Mouse (Mus musculus) lung, postnatal 0 days (tissue): ENCODE data around the gene Nr6a1. TPM values are rescaled to one million over a fixed set of nuclear protein-coding genes. Genes with fewer than 3 reads are reported as not detected.
A peak's percentile ranks its signal among the peaks of the same experiment; 100 is the strongest.

Experiments
- ATAC-seq: fragments of 200-750 bp; cut with Nextera tagmentation; 2 replicates; pipeline ENCODE4 v1.8.0; 2017; ENCODE audit warnings: moderate library complexity
- DNase-seq: peaks from one replicate; pipeline ENCODE4 v3.0.0-alpha.2; 2016; ENCODE audit warnings: low spot score
- H3K27ac ChIP-seq: fragments of 300-500 bp; sonication (generic); 2 replicates; pipeline ENCODE4 v1.5.1; 2014; ENCODE audit warnings: antibody characterized with exemption, mild to moderate bottlenecking, low read length, mixed read lengths
- H3K27me3 ChIP-seq: fragments of 300-500 bp; sonication (generic); replicated peaks from 2 replicates; pipeline ENCODE4 v1.6.1; 2014; ENCODE audit warnings: low read length, mixed read lengths; ENCODE audit not compliant: insufficient read depth
- H3K36me3 ChIP-seq: fragments of 300-500 bp; sonication (generic); 2 replicates; pipeline ENCODE4 v1.6.1; 2014; ENCODE audit warnings: low read length, mixed read lengths; ENCODE audit not compliant: insufficient read depth
- H3K4me1 ChIP-seq: fragments of 300-500 bp; sonication (generic); 2 replicates; pipeline ENCODE4 v1.6.1; 2014; ENCODE audit warnings: antibody characterized with exemption, low read depth, low read length, mixed read lengths; ENCODE audit not compliant: insufficient read depth
- H3K4me2 ChIP-seq: fragments of 300-500 bp; sonication (generic); replicated peaks from 2 replicates; pipeline ENCODE4 v1.6.1; 2014; ENCODE audit warnings: low read depth, mild to moderate bottlenecking, low read length, moderate library complexity, mixed read lengths
- H3K4me3 ChIP-seq: fragments of 300-500 bp; sonication (generic); 2 replicates; pipeline ENCODE4 v1.5.1; 2014; ENCODE audit warnings: low read depth, low read length
- H3K9ac ChIP-seq: fragments of 300-500 bp; sonication (generic); replicated peaks from 2 replicates; pipeline ENCODE4 v1.6.1; 2014; ENCODE audit warnings: low read depth, mild to moderate bottlenecking
- H3K9me3 ChIP-seq: fragments of 300-500 bp; sonication (generic); 2 replicates; pipeline ENCODE4 v1.6.1; 2016; ENCODE audit warnings: low read length, mixed read lengths
- CTCF ChIP-seq: IDR thresholded peaks from 2 replicates; pipeline ENCODE4 v1.5.1; 2016; ENCODE audit warnings: antibody characterized with exemption, mild to moderate bottlenecking
- EP300 ChIP-seq: IDR thresholded peaks from 2 replicates; pipeline ENCODE4 v1.6.1; 2016; ENCODE audit warnings: antibody characterized with exemption, mild to moderate bottlenecking, control low read depth
- WGBS: fragments of 180-500 bp; shearing (Covaris S2); extraction: QIAGEN DNeasy Blood & Tissue Kit; methylation state at CpG from one replicate; pipeline ENCODE4 v1.1.7; 2014; 5-methylcytosine and 5-hydroxymethylcytosine counted together
- polyA plus RNA-seq: library from polyadenylated mRNA; unstranded; fragments of >200 nt; fragmentation: Nextera tagmentation; extraction: Ambion mirVana; gene quantifications from 2 replicates; pipeline ENCODE4 v1.2.1, GENCODE M21; 2015

Nr6a1 gene
- polyA plus RNA-seq, 1 experiment from 2014 or later, result 0.53 TPM

GRCm38 (mm10) chr2:38691542-38691941 lies 235.9 kb downstream of the Nr6a1 start:
- H3K9me3 ChIP-seq, result no peaks in the 10 kb centered on the region
- no peaks in the 10 kb centered on the region for H3K27me3 ChIP-seq
- no peaks in the 10 kb centered on the region for H3K4me1 ChIP-seq
- no peak overlapping the region for H3K4me3 ChIP-seq
- ATAC-seq (no peak), DNase-seq (peak; percentile 40)
- H3K36me3 ChIP-seq, result no peaks in the 10 kb centered on the region
- no peak overlapping the region for H3K27ac ChIP-seq
- TF ChIP-seq CTCF (peak; percentile 70), EP300 (no peak)
- H3K9ac ChIP-seq, result no peak overlapping the region
- no peak overlapping the region for H3K4me2 ChIP-seq
- 12% methylated on average over 8 of the region's 8 CpGs for WGBS

- DNase-seq, result no peak
- Histone ChIP-seq H3K4me2 (no peak overlapping the region), H3K36me3 (no peaks in the 10 kb centered on the region), H3K27ac (no peak overlapping the region), H3K27me3 (no peaks in the 10 kb centered on the region), H3K9me3 (no peaks in the 10 kb centered on the region), H3K9ac (no peak overlapping the region), H3K4me3 (no peak overlapping the region), H3K4me1 (no peaks in the 10 kb centered on the region)
- TF ChIP-seq EP300, result no peak
- TF ChIP-seq CTCF, result no peak
- 70% methylated on average over 1 of the region's 1 CpGs for WGBS
- ATAC-seq, result no peak
These were observed 237.6 kb downstream of the Nr6a1 start for GRCm38 (mm10) chr2:38689881-38690280.

GRCm38 (mm10) chr2:38688791-38689520 lies 238.5 kb downstream of the Nr6a1 start:
- TF ChIP-seq CTCF, result peak; percentile 64
- TF ChIP-seq EP300, result no peak
- H3K27me3 ChIP-seq, result no peaks in the 10 kb centered on the region
- peak overlapping the region; percentile 48 for H3K4me2 ChIP-seq
- DNase-seq, result peak; percentile 30
- H3K4me3 ChIP-seq, result 0 out of 2 replicates have a peak overlapping the region, but pooled peaks have one; percentile 8
- H3K4me1 ChIP-seq, result no peaks in the 10 kb centered on the region
- WGBS, result 6% methylated on average over 20 of the region's 29 CpGs
- H3K9me3 ChIP-seq, result no peaks in the 10 kb centered on the region
- no peak overlapping the region for H3K9ac ChIP-seq
- H3K36me3 ChIP-seq, result no peaks in the 10 kb centered on the region
- peak; percentile 51 for ATAC-seq
- no peak overlapping the region for H3K27ac ChIP-seq

GRCm38 (mm10) chr2:38685746-38686145 lies 241.7 kb downstream of the Nr6a1 start:
- WGBS, result 68% methylated on average over 3 of the region's 3 CpGs
- no peak overlapping the region for H3K9ac ChIP-seq
- DNase-seq (no peak), ATAC-seq (no peak)
- no peak overlapping the region for H3K4me3 ChIP-seq
- H3K9me3 ChIP-seq, result no peaks in the 10 kb centered on the region
- H3K27me3 ChIP-seq, result no peaks in the 10 kb centered on the region
- no peak for TF ChIP-seq EP300
- H3K36me3 ChIP-seq, result no peaks in the 10 kb centered on the region
- no peak overlapping the region for H3K4me2 ChIP-seq
- no peak overlapping the region for H3K27ac ChIP-seq
- no peaks in the 10 kb centered on the region for H3K4me1 ChIP-seq

- H3K27ac ChIP-seq, result no peak overlapping the region
- ATAC-seq, result no peak
- 66% methylated on average over 5 of the region's 5 CpGs for WGBS
These were observed 244.4 kb downstream of the Nr6a1 start for GRCm38 (mm10) chr2:38683083-38683482.

GRCm38 (mm10) chr2:38682209-38682608 lies 245.3 kb downstream of the Nr6a1 start:
- no peak overlapping the region for H3K4me3 ChIP-seq
- no peak overlapping the region for H3K9ac ChIP-seq

More at GRCm38 (mm10) chr2:38683083-38683482, 244.4 kb downstream of the Nr6a1 start:
- Histone ChIP-seq H3K9ac (no peak overlapping the region), H3K4me2 (no peak overlapping the region), H3K36me3 (no peaks in the 10 kb centered on the region), H3K4me3 (no peak overlapping the region), H3K27me3 (no peaks in the 10 kb centered on the region), H3K4me1 (no peaks in the 10 kb centered on the region), H3K9me3 (no peaks in the 10 kb centered on the region)
- TF ChIP-seq EP300 (no peak), CTCF (no peak)
- no peak for DNase-seq

More at GRCm38 (mm10) chr2:38682209-38682608, 245.3 kb downstream of the Nr6a1 start:
- no peak overlapping the region for H3K27ac ChIP-seq
- no peak overlapping the region for H3K4me2 ChIP-seq
- DNase-seq (no peak), ATAC-seq (no peak)
- no peaks in the 10 kb centered on the region for H3K9me3 ChIP-seq
- TF ChIP-seq CTCF (no peak), EP300 (no peak)
- H3K27me3 ChIP-seq, result no peaks in the 10 kb centered on the region
- H3K36me3 ChIP-seq, result no peaks in the 10 kb centered on the region
- H3K4me1 ChIP-seq, result no peaks in the 10 kb centered on the region
- 84% methylated on average over 5 of the region's 5 CpGs for WGBS
